Mouse (Mus musculus) CH12.LX (cell line): ENCODE data around the gene Ccdc97. TPM values are rescaled to one million over a fixed set of nuclear protein-coding genes. Genes with fewer than 3 reads are reported as not detected.

Source experiments
- DNase-seq: peaks from one replicate; pipeline ENCODE4 v3.0.0-alpha.2; 2013; ENCODE audit errors: extremely low read depth
- H3K27ac ChIP-seq: 2 replicates; pipeline ENCODE4 v1.5.1; 2012; ENCODE audit warnings: low read depth, mild to moderate bottlenecking, control low read depth, moderate library complexity; ENCODE audit not compliant: insufficient read depth
- H3K27me3 ChIP-seq: replicated peaks from 2 replicates; pipeline ENCODE3; 2012; ENCODE audit warnings: inconsistent platforms
- H3K36me3 ChIP-seq, 2 experiments: replicated peaks in 1 of 2; 2 replicates each; pipeline versions ENCODE3 to v1.6.1; 2012; ENCODE audit warnings: inconsistent platforms in 1 of 2, low read length in 1 of 2, mild to moderate bottlenecking in 1 of 2, mixed read lengths in 1 of 2, moderate library complexity in 1 of 2; ENCODE audit not compliant: control insufficient read depth in 1 of 2, insufficient read depth in 1 of 2
- H3K4me1 ChIP-seq, 2 experiments: 2 replicates each; pipeline ENCODE4 v1.6.1; 2012; ENCODE audit warnings: inconsistent platforms in 1 of 2, moderate library complexity in 1 of 2; ENCODE audit not compliant: insufficient read depth in 2 of 2, control insufficient read depth in 1 of 2
- H3K4me2 ChIP-seq: 2 replicates; pipeline ENCODE4 v1.6.1; 2012; ENCODE audit warnings: low read depth, mild to moderate bottlenecking, control low read depth; ENCODE audit not compliant: poor library complexity, insufficient read depth, severe bottlenecking
- H3K4me3 ChIP-seq, 3 experiments: fragments of 150-350 bp in 1 of 3; sonication (generic) in 1 of 3; replicated peaks in 1 of 3; 2 replicates each; pipeline versions ENCODE3 to v1.5.1; 2011 to 2012; ENCODE audit warnings: low read depth in 2 of 3, low read length in 2 of 3, mild to moderate bottlenecking in 2 of 3, moderate library complexity in 2 of 3, control low read depth in 1 of 3, improper control_type of control experiment in 1 of 3, inconsistent platforms in 1 of 3, mixed read lengths in 1 of 3; ENCODE audit not compliant: poor library complexity in 1 of 3
- H3K79me2 ChIP-seq: replicated peaks from 2 replicates; pipeline ENCODE4 v1.6.1; 2012; ENCODE audit warnings: mild to moderate bottlenecking, moderate library complexity; ENCODE audit not compliant: control insufficient read depth, poor library complexity, insufficient read depth, severe bottlenecking; ENCODE audit errors: extremely low read depth
- H3K9ac ChIP-seq: 2 replicates; pipeline ENCODE4 v1.6.1; 2012; ENCODE audit warnings: low read depth, mild to moderate bottlenecking, control low read depth, moderate library complexity; ENCODE audit not compliant: insufficient read depth
- H3K9me3 ChIP-seq: replicated peaks from 2 replicates; pipeline ENCODE3; 2012; ENCODE audit warnings: low read length, inconsistent platforms, mixed read lengths
- BHLHE40 ChIP-seq: IDR thresholded peaks from 2 replicates; pipeline ENCODE4 v1.6.1; 2011; ENCODE audit warnings: mild to moderate bottlenecking, low read depth, low read length, improper control_type of control experiment
- CHD1 ChIP-seq: IDR thresholded peaks from 2 replicates; pipeline ENCODE4 v1.6.1; 2012; ENCODE audit warnings: low read depth, low read length, improper control_type of control experiment, inconsistent platforms
- CHD2 ChIP-seq: IDR thresholded peaks from 2 replicates; pipeline ENCODE4 v1.6.1; 2011; ENCODE audit warnings: low read length, improper control_type of control experiment
- CTCF ChIP-seq, 2 experiments: IDR thresholded peaks in 1 of 2; conservative IDR thresholded peaks in 1 of 2; 2 replicates each; pipeline ENCODE4 v1.5.1; 2011 to 2012; ENCODE audit warnings: low read depth in 2 of 2, low read length in 2 of 2, improper control_type of control experiment in 1 of 2, inconsistent platforms in 1 of 2, mild to moderate bottlenecking in 1 of 2, moderate library complexity in 1 of 2
- E2F4 ChIP-seq: IDR thresholded peaks from 2 replicates; pipeline ENCODE4 v1.6.1; 2011; ENCODE audit warnings: low read depth, low read length, improper control_type of control experiment; ENCODE audit not compliant: insufficient replicate concordance
- ELF1 ChIP-seq: IDR thresholded peaks from 2 replicates; pipeline ENCODE4 v1.6.1; 2014; ENCODE audit warnings: low read depth, mild to moderate bottlenecking, inconsistent platforms, low read length, improper control_type of control experiment
- EP300 ChIP-seq: IDR thresholded peaks from 2 replicates; pipeline ENCODE4 v1.6.1; 2011; ENCODE audit warnings: low read length, improper control_type of control experiment
- ETS1 ChIP-seq: conservative IDR thresholded peaks from 2 replicates; pipeline ENCODE4 v1.6.1; 2012; ENCODE audit warnings: low read depth, mild to moderate bottlenecking, inconsistent platforms, low read length, improper control_type of control experiment, moderate library complexity
- GABPA ChIP-seq: IDR thresholded peaks from 2 replicates; pipeline ENCODE4 v1.6.1; 2012; ENCODE audit warnings: low read depth, low read length, improper control_type of control experiment, inconsistent platforms; ENCODE audit not compliant: insufficient replicate concordance
- HCFC1 ChIP-seq: IDR thresholded peaks from 2 replicates; pipeline ENCODE4 v1.6.1; 2012; ENCODE audit warnings: low read depth, mild to moderate bottlenecking, inconsistent platforms, low read length, improper control_type of control experiment
- JUND ChIP-seq: conservative IDR thresholded peaks from 2 replicates; pipeline ENCODE4 v1.6.1; 2011; ENCODE audit warnings: low read depth, low read length, improper control_type of control experiment
- MAX ChIP-seq: IDR thresholded peaks from 2 replicates; pipeline ENCODE4 v1.6.1; 2011; ENCODE audit warnings: low read length, improper control_type of control experiment
- MAZ ChIP-seq: IDR thresholded peaks from 2 replicates; pipeline ENCODE4 v1.6.1; 2012; ENCODE audit warnings: low read depth, mild to moderate bottlenecking, inconsistent platforms, low read length, improper control_type of control experiment, moderate library complexity
- MEF2A ChIP-seq: IDR thresholded peaks from 2 replicates; pipeline ENCODE4 v1.6.1; 2014; ENCODE audit warnings: low read depth, mild to moderate bottlenecking, inconsistent platforms, low read length, improper control_type of control experiment, borderline replicate concordance
- MXI1 ChIP-seq: IDR thresholded peaks from 2 replicates; pipeline ENCODE4 v1.6.1; 2011; ENCODE audit warnings: mild to moderate bottlenecking, low read depth, low read length, improper control_type of control experiment
- MYC ChIP-seq: IDR thresholded peaks from 2 replicates; pipeline ENCODE4 v1.6.1; 2011; ENCODE audit warnings: low read depth, mild to moderate bottlenecking, improper control_type of control experiment, low read length
- NELFE ChIP-seq: IDR thresholded peaks from 2 replicates; pipeline ENCODE4 v1.6.1; 2011; ENCODE audit warnings: low read depth, low read length, improper control_type of control experiment
- NRF1 ChIP-seq: IDR thresholded peaks from 2 replicates; pipeline ENCODE4 v1.6.1; 2014; ENCODE audit warnings: low read depth, mild to moderate bottlenecking, inconsistent platforms, low read length, improper control_type of control experiment, moderate library complexity
- PAX5 ChIP-seq: IDR thresholded peaks from 2 replicates; pipeline ENCODE4 v1.6.1; 2012; ENCODE audit warnings: low read length, inconsistent platforms, mixed read lengths
- POLR2A ChIP-seq: IDR thresholded peaks from 2 replicates; pipeline ENCODE4 v1.6.1; 2011; ENCODE audit warnings: low read depth, mild to moderate bottlenecking, improper control_type of control experiment, low read length
- POLR2AphosphoS2 ChIP-seq: IDR thresholded peaks from 2 replicates; pipeline ENCODE4 v1.6.1; 2011; ENCODE audit warnings: low read depth, low read length, improper control_type of control experiment
- RAD21 ChIP-seq: IDR thresholded peaks from 2 replicates; pipeline ENCODE4 v1.6.1; 2011; ENCODE audit warnings: low read depth, mild to moderate bottlenecking, low read length, improper control_type of control experiment, moderate library complexity
- RCOR1 ChIP-seq: conservative IDR thresholded peaks from 2 replicates; pipeline ENCODE4 v1.6.1; 2012; ENCODE audit warnings: low read depth, mild to moderate bottlenecking, inconsistent platforms, low read length, improper control_type of control experiment
- SIN3A ChIP-seq: IDR thresholded peaks from 2 replicates; pipeline ENCODE4 v1.6.1; 2012; ENCODE audit warnings: low read length, improper control_type of control experiment, inconsistent platforms
- SMC3 ChIP-seq: IDR thresholded peaks from 2 replicates; pipeline ENCODE4 v1.6.1; 2011; ENCODE audit warnings: low read depth, low read length, improper control_type of control experiment
- TCF12 ChIP-seq: IDR thresholded peaks from 2 replicates; pipeline ENCODE4 v1.6.1; 2014; ENCODE audit warnings: low read depth, mild to moderate bottlenecking, inconsistent platforms, low read length, improper control_type of control experiment
- USF1 ChIP-seq: IDR thresholded peaks from 2 replicates; pipeline ENCODE4 v1.6.1; 2014; ENCODE audit warnings: low read depth, mild to moderate bottlenecking, inconsistent platforms, low read length, improper control_type of control experiment
- USF2 ChIP-seq: conservative IDR thresholded peaks from 2 replicates; pipeline ENCODE4 v1.6.1; 2011; ENCODE audit warnings: low read depth, low read length, improper control_type of control experiment
- ZC3H11A ChIP-seq: IDR thresholded peaks from 2 replicates; pipeline ENCODE4 v1.6.1; 2012; ENCODE audit warnings: low read depth, mild to moderate bottlenecking, inconsistent platforms, low read length, improper control_type of control experiment
- ZKSCAN1 ChIP-seq: IDR thresholded peaks from 2 replicates; pipeline ENCODE4 v1.6.1; 2012; ENCODE audit warnings: low read depth, inconsistent platforms, low read length, improper control_type of control experiment, borderline replicate concordance
- ZMIZ1 ChIP-seq: IDR thresholded peaks from 2 replicates; pipeline ENCODE4 v1.6.1; 2012; ENCODE audit warnings: low read depth, mild to moderate bottlenecking, inconsistent platforms, low read length, improper control_type of control experiment
- ZNF384 ChIP-seq: IDR thresholded peaks from 2 replicates; pipeline ENCODE4 v1.6.1; 2012; ENCODE audit warnings: low read depth, low read length, improper control_type of control experiment, inconsistent platforms
- dilution Hi-C: fragments of 300-500 bp; cut with MboI; formaldehyde crosslinking; loops from 2 replicates; pipeline ENCODE4 v1.14.3; 2020; ENCODE audit warnings: low sequenced_read_pairs; ENCODE audit not compliant: extremely low pct_unique_long_range_greater_than_20kb, extremely low pct_ligation_motif_present
- in situ Hi-C: fragments of 300-500 bp; cut with MboI; formaldehyde crosslinking; loops from 3 replicates; pipeline ENCODE4 v1.14.3; 2019; ENCODE audit warnings: low sequenced_read_pairs, low pct_ligation_motif_present, low pct_unique_long_range_greater_than_20kb, mixed read lengths
- polyA plus RNA-seq: library from polyadenylated mRNA; unstranded; fragments of >175 nt; gene quantifications from 2 replicates; pipeline ENCODE4 v1.2.1, GENCODE M21; 2012; ENCODE audit warnings: low read depth; ENCODE audit not compliant: insufficient read length
- total RNA-seq, 2 experiments: library from RNA; depleted of rRNA; stranded (reverse); fragments of 300-350 nt in 1 of 2; fragments of >200 nt in 1 of 2; gene quantifications; 2 replicates each; pipeline ENCODE4 v1.2.3; 2012 to 2014

Gene Ccdc97
- total and polyA plus RNA-seq, 3 experiments = 5.7 to 44.8 (median 14.1) TPM

- Histone ChIP-seq H3K4me1 (peaks cover 0 to 2% of the 10 kb centered on the region in 2 experiments; a peak in 1 of 4 replicates), H3K27ac (no peak overlapping the region), H3K4me2 (no peak overlapping the region), H3K79me2 (no peaks in the 10 kb centered on the region), H3K9ac (no peak overlapping the region), H3K9me3 (no peaks in the 10 kb centered on the region), H3K4me3 (no peak overlapping the region), H3K27me3 (peaks cover 61% of the 10 kb centered on the region), H3K36me3 (no peaks in the 10 kb centered on the region)
- dilution Hi-C loops (no loop called here), in situ Hi-C loops (no loop called here)
- no peak for DNase-seq
- TF ChIP-seq RCOR1 (no peak), POLR2AphosphoS2 (no peak), BHLHE40 (no peak), MEF2A (no peak), USF1 (no peak), MAZ (no peak), ELF1 (no peak), SMC3 (no peak), E2F4 (no peak), EP300 (no peak), CHD2 (no peak), TCF12 (no peak), POLR2A (no peak), RAD21 (no peak), ZC3H11A (no peak), ZKSCAN1 (no peak), ZMIZ1 (no peak), ETS1 (no peak)
Measured at GRCm38 (mm10) chr7:25761354-25761753, 42.5 kb upstream of the Ccdc97 start.

GRCm38 (mm10) chr7:25756011-25756410 is 37.1 kb upstream of the Ccdc97 start:
- peak; percentile 92 for DNase-seq
- H3K27me3 ChIP-seq = peaks cover 40% of the 10 kb centered on the region
- in situ Hi-C loops = loop anchor here (5.0 kb wide), 1 partner anchor 51 kb away; no protein-coding TSS in a partner anchor
- H3K36me3 ChIP-seq = peaks cover 0 to 16% of the 10 kb centered on the region in 2 experiments
- peak overlapping the region; percentile 89 for H3K4me2 ChIP-seq
- H3K79me2 ChIP-seq = peaks cover 35% of the 10 kb centered on the region
- no peaks in the 10 kb centered on the region for H3K9me3 ChIP-seq
- peak overlapping the region; percentile 58 for H3K9ac ChIP-seq
- dilution Hi-C loops = no loop called here
- H3K27ac ChIP-seq = peak overlapping the region; percentile 78
- H3K4me3 ChIP-seq = peak overlapping the region; percentile 66 to 95 (median 66)
- peaks cover 5 to 23% of the 10 kb centered on the region in 2 experiments; a peak in 3 of 4 replicates for H3K4me1 ChIP-seq
- TF ChIP-seq NRF1 (peak; percentile 25; the same call in 1 of the 2 replicates), CTCF (conservative IDR thresholded peaks at IDR 0.05 in 1 of 2, IDR thresholded peaks at IDR 0.05 in 1 of 2; ENCODE audit: low read depth in 2 of 2, low read length in 2 of 2) (peak; percentile 14 to 97; a peak in 2 of 4 replicates), GABPA (no peak), USF1 (peak; percentile 73), ZKSCAN1 (no peak; the same call in 1 of the 2 replicates), RAD21 (peak; percentile 88), PAX5 (no peak), HCFC1 (peak; percentile 61), ZC3H11A (peak; percentile 28; the same call in 1 of the 2 replicates), MAZ (peak; percentile 60; the same call in 1 of the 2 replicates), MXI1 (peak; percentile 97), ELF1 (peak; percentile 75), CHD1 (no peak), EP300 (no peak), ETS1 (peak; percentile 46), MAX (peak; percentile 90), SMC3 (peak; percentile 84), MYC (peak; percentile 66; the same call in 1 of the 2 replicates), USF2 (peak; percentile 54), SIN3A (peak; percentile 85), JUND (peak; percentile 29; the same call in 1 of the 2 replicates), POLR2A (peak; percentile 74), NELFE (peak; percentile 54; the same call in 1 of the 2 replicates), ZNF384 (peak; percentile 100), E2F4 (no peak), TCF12 (peak; percentile 58)
